Mouse (Mus musculus) adrenal gland, postnatal 4 days (tissue): Measurements from ENCODE around the gene Map10. TPM values are rescaled to one million over a fixed set of nuclear protein-coding genes. Genes with fewer than 3 reads are reported as not detected.

ENCODE experiments used
- DNase-seq, 2 experiments: peaks; one replicate each; pipeline ENCODE4 v3.0.0; 2021 to 2022; ENCODE audit warnings: low spot score in 2 of 2, mixed read lengths in 2 of 2
- total RNA-seq, 2 experiments: library from RNA; stranded (reverse); gene quantifications; 2 replicates each; pipeline ENCODE4 v1.2.3; 2021

Gene Map10
- total RNA-seq, 2 experiments from 2014 or later = 5.5 to 6.2 TPM

- no peak for DNase-seq
These were observed 41.9 kb downstream of the Map10 start for GRCm38 (mm10) chr8:125711514-125711913.

- DNase-seq = no peak
These were observed 46.6 kb downstream of the Map10 start for GRCm38 (mm10) chr8:125716211-125716610.

- no peak for DNase-seq
These were observed 47.0 kb downstream of the Map10 start for GRCm38 (mm10) chr8:125716613-125717012.

GRCm38 (mm10) chr8:125718914-125719313 lies 49.3 kb downstream of the Map10 start:
- no peak for DNase-seq

- DNase-seq = no peak
These were observed 53.1 kb downstream of the Map10 start for GRCm38 (mm10) chr8:125722675-125723074.

Other genes with a start within 250 kb of the Map10 start
- gene Sipa1l2, start 100.0 kb upstream of the Map10 start, total RNA-seq = 10 to 100 TPM; 47.6 to 52.7 TPM
- gene Ntpcr, start 60.1 kb downstream of the Map10 start, total RNA-seq = 10 to 100 TPM; 22.5 to 24.4 TPM
- 1 to 10 TPM in 1 of 2 experiments, under 1 TPM in 1; 0.90 to 1.1 TPM for gene Pcnx2, start 228.5 kb downstream of the Map10 start, total RNA-seq
- 1 to 10 TPM; 2.3 to 4.6 TPM for gene Map3k21, start 240.6 kb downstream of the Map10 start, total RNA-seq